Mouse (Mus musculus): ENCODE data around the gene Ank3.

DNA sequence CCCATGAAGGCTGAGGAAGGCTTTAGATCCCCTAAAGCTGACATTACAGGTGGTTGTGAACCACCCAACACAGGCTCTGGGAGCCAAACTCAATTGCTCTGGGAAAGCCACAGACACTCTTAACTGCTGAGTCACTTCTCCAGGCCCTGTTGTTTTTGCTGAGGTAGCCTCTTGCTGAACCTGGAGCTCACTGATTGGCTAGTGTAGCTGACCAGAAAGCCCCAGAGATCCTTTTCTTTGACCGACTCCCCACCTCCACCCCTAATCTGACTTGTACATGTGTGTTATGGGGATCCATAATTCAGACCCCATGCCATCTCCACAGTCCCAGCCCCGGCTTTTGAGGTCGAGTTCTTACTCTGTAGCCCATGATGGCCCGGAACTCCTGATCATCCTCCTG is 105.2 kb downstream of the Ank3 start:
- no peak for TF ChIP-seq CTCF (IDR thresholded peaks at IDR 0.05 in 2 of 3, conservative IDR thresholded peaks at IDR 0.05 in 1 of 3; ENCODE audit: control insufficient read depth in 1 of 3, insufficient read depth in 1 of 3, low read depth in 2 of 3, low read length in 3 of 3, poor library complexity in 1 of 3, severe bottlenecking in 1 of 3)
- no peak for TF ChIP-seq POLR2A (IDR thresholded peaks at IDR 0.05; ENCODE audit: control insufficient read depth in 1 of 2, insufficient read depth in 1 of 2, low read depth in 1 of 2, low read length in 2 of 2, poor library complexity in 1 of 2)
- no peak for TF ChIP-seq MEF2A (IDR thresholded peaks at IDR 0.05; ENCODE audit: extremely low read depth, insufficient replicate concordance, low read depth, low read length, poor library complexity, severe bottlenecking)
- TF ChIP-seq JUND (IDR thresholded peaks at IDR 0.05; ENCODE audit: low read depth, low read length): no peak
- TF ChIP-seq POLR2AphosphoS5 (IDR thresholded peaks at IDR 0.05; ENCODE audit: borderline replicate concordance, low read depth, low read length): no peak
- no peak for TF ChIP-seq GATA1 (IDR thresholded peaks at IDR 0.05; ENCODE audit: low read depth, low read length)
- no peak for TF ChIP-seq ZNF384 (IDR thresholded peaks at IDR 0.05; ENCODE audit: low read depth, low read length)
- no peak for TF ChIP-seq USF2 (IDR thresholded peaks at IDR 0.05; ENCODE audit: borderline replicate concordance in 1 of 2, insufficient read depth in 1 of 2, low read depth in 1 of 2, low read length in 2 of 2)
- no peak for TF ChIP-seq KAT2A (conservative IDR thresholded peaks at IDR 0.05; ENCODE audit: low read depth, low read length)
- TF ChIP-seq POLR2AphosphoS2 (IDR thresholded peaks at IDR 0.05; ENCODE audit: low read length): no peak
- TF ChIP-seq TCF12 (IDR thresholded peaks at IDR 0.05; ENCODE audit: low read depth, low read length): no peak
- TF ChIP-seq RCOR1 (IDR thresholded peaks at IDR 0.05; ENCODE audit: low read depth, low read length): no peak
- TF ChIP-seq GABPA (IDR thresholded peaks at IDR 0.05; ENCODE audit: low read depth, low read length): no peak
- TF ChIP-seq EP300 (IDR thresholded peaks at IDR 0.05; ENCODE audit: low read depth in 1 of 2, low read length in 2 of 2): no peak

All from MEL (cell line).